Mouse (Mus musculus): Measurements from ENCODE around the gene Cpb1. TPM values are rescaled to one million over a fixed set of nuclear protein-coding genes. Genes with fewer than 3 reads are reported as not detected.
A peak's percentile ranks its signal among the peaks of the same experiment; 100 is the strongest.

The Cpb1 gene
- total and polyA plus RNA-seq, 2 experiments from 2014 or later: 0.07 TPM; not detected in 1

GRCm38 (mm10) chr3:20222926-20223698, 52.4 kb downstream of the Cpb1 start:
- no peak overlapping the region for H3K9ac ChIP-seq (replicated peaks; ENCODE audit: low read depth, low read length)
- no peak overlapping the region for H3K27ac ChIP-seq (ENCODE audit: low read depth)
- no peaks in the 10 kb centered on the region for H3K36me3 ChIP-seq (replicated peaks; ENCODE audit: control insufficient read depth, insufficient read depth, low read length)
- no peak overlapping the region for H3K4me3 ChIP-seq (ENCODE audit: low read depth, low read length)
- WGBS: 76% methylated on average over 9 of the region's 9 CpGs
- no peak for TF ChIP-seq EP300 (IDR thresholded peaks at IDR 0.05; ENCODE audit: low read depth)
- no peak for TF ChIP-seq CTCF (IDR thresholded peaks at IDR 0.05; ENCODE audit: low read depth)
- no peak for ATAC-seq (ENCODE audit: insufficient read depth, low read depth)
- no peaks in the 10 kb centered on the region for H3K4me1 ChIP-seq (ENCODE audit: control insufficient read depth, insufficient read depth)
- no peak for DNase-seq (ENCODE audit: low spot score)
- no peaks in the 10 kb centered on the region for H3K27me3 ChIP-seq (ENCODE audit: control insufficient read depth, insufficient read depth, low read length)
- no peak overlapping the region for H3K4me2 ChIP-seq (ENCODE audit: low read depth, low read length)
- H3K9me3 ChIP-seq (replicated peaks; ENCODE audit: control insufficient read depth, low read length): no peaks in the 10 kb centered on the region

GRCm38 (mm10) chr3:20222136-20222535, 53.4 kb downstream of the Cpb1 start:
- H3K4me2 ChIP-seq (ENCODE audit: low read depth, low read length): no peak overlapping the region
- no peaks in the 10 kb centered on the region for H3K36me3 ChIP-seq (replicated peaks; ENCODE audit: control insufficient read depth, insufficient read depth, low read length)
- H3K27ac ChIP-seq (ENCODE audit: low read depth): no peak overlapping the region
- no peak for TF ChIP-seq EP300 (IDR thresholded peaks at IDR 0.05; ENCODE audit: low read depth)
- TF ChIP-seq CTCF (IDR thresholded peaks at IDR 0.05; ENCODE audit: low read depth): no peak
- H3K4me1 ChIP-seq (ENCODE audit: control insufficient read depth, insufficient read depth): no peaks in the 10 kb centered on the region
- DNase-seq (ENCODE audit: low spot score): no peak
- no peak for ATAC-seq (ENCODE audit: insufficient read depth, low read depth)
- no peak overlapping the region for H3K9ac ChIP-seq (replicated peaks; ENCODE audit: low read depth, low read length)
- no peaks in the 10 kb centered on the region for H3K9me3 ChIP-seq (replicated peaks; ENCODE audit: control insufficient read depth, low read length)
- 66% methylated on average over 3 of the region's 3 CpGs for WGBS
- no peaks in the 10 kb centered on the region for H3K27me3 ChIP-seq (ENCODE audit: control insufficient read depth, insufficient read depth, low read length)
- H3K4me3 ChIP-seq (ENCODE audit: low read depth, low read length): no peak overlapping the region

- DNase-seq (ENCODE audit: low spot score) (peak; percentile 18), ATAC-seq (ENCODE audit: insufficient read depth, low read depth) (no peak; the same call in 1 of the 2 replicates)
- Histone ChIP-seq H3K9ac (replicated peaks; ENCODE audit: low read depth, low read length) (no peak overlapping the region), H3K27ac (ENCODE audit: low read depth) (no peak overlapping the region), H3K9me3 (replicated peaks; ENCODE audit: control insufficient read depth, low read length) (no peaks in the 10 kb centered on the region), H3K4me3 (ENCODE audit: low read depth, low read length) (no peak overlapping the region), H3K27me3 (ENCODE audit: control insufficient read depth, insufficient read depth, low read length) (no peaks in the 10 kb centered on the region), H3K4me2 (ENCODE audit: low read depth, low read length) (no peak overlapping the region), H3K36me3 (replicated peaks; ENCODE audit: control insufficient read depth, insufficient read depth, low read length) (no peaks in the 10 kb centered on the region), H3K4me1 (ENCODE audit: control insufficient read depth, insufficient read depth) (no peaks in the 10 kb centered on the region)
- 26% methylated on average over 6 of the region's 6 CpGs for WGBS
- TF ChIP-seq CTCF (IDR thresholded peaks at IDR 0.05; ENCODE audit: low read depth): peak; percentile 93
- no peak for TF ChIP-seq EP300 (IDR thresholded peaks at IDR 0.05; ENCODE audit: low read depth)
Measured at GRCm38 (mm10) chr3:20198869-20199268, 76.7 kb downstream of the Cpb1 start.

Small RNAs within 50 kb of the gene (microRNA-seq; reads per million reads assigned to microRNA genes)
- 0.71 reads per million for gene Mir7007

Other genes with a start within 250 kb of the Cpb1 start
- 11.0 and 18.5 TPM in 2 replicates for gene Hps3, start 240.4 kb downstream of the Cpb1 start, total RNA-seq (2014; rRNA removed; ENCODE audit: low replicate concordance)
- 7.5 and 9.4 TPM in 2 replicates for gene Hps3, start 240.4 kb downstream of the Cpb1 start, polyA plus RNA-seq (2015; fragmentation: Nextera tagmentation; extraction: Ambion mirVana)
- 7.3 and 8.9 TPM in 2 replicates for gene Hltf, start 217.9 kb downstream of the Cpb1 start, total RNA-seq (2014; rRNA removed; ENCODE audit: low replicate concordance)
- 9.6 TPM in 2 replicates for gene Hltf, start 217.9 kb downstream of the Cpb1 start, polyA plus RNA-seq (2015; fragmentation: Nextera tagmentation; extraction: Ambion mirVana)
- 237 and 317 TPM in 2 replicates for gene Gyg, start 120.4 kb downstream of the Cpb1 start, total RNA-seq (2014; rRNA removed; ENCODE audit: low replicate concordance)
- 338 and 340 TPM in 2 replicates for gene Gyg, start 120.4 kb downstream of the Cpb1 start, polyA plus RNA-seq (2015; fragmentation: Nextera tagmentation; extraction: Ambion mirVana)
- 7.3 and 13.5 TPM in 2 replicates for gene Cpa3, start 33.6 kb downstream of the Cpb1 start, total RNA-seq (2014; rRNA removed; ENCODE audit: low replicate concordance)
- gene Cpa3, start 33.6 kb downstream of the Cpb1 start, polyA plus RNA-seq (2015; fragmentation: Nextera tagmentation; extraction: Ambion mirVana): 16.3 and 19.6 TPM in 2 replicates
- gene Agtr1b, start 91.4 kb upstream of the Cpb1 start, total RNA-seq (2014; rRNA removed; ENCODE audit: low replicate concordance): 0.15 TPM in 1 of 2 replicates, not detected in the other
- 0.12 TPM in 1 of 2 replicates, not detected in the other for gene Agtr1b, start 91.4 kb upstream of the Cpb1 start, polyA plus RNA-seq (2015; fragmentation: Nextera tagmentation; extraction: Ambion mirVana)